Mouse (Mus musculus) olfactory bulb, adult 2 months (tissue): ENCODE data around the gene Gm11634. TPM values are rescaled to one million over a fixed set of nuclear protein-coding genes. Genes with fewer than 3 reads are reported as not detected.

Experiments used
- H3K27ac ChIP-seq: fragments of 200-500 bp; 2 replicates; pipeline ENCODE4 v1.5.1; 2012; ENCODE audit warnings: low read depth, low read length; ENCODE audit not compliant: insufficient read depth
- H3K4me1 ChIP-seq: fragments of 200-500 bp; 2 replicates; pipeline ENCODE4 v1.6.1; 2012; ENCODE audit warnings: low read length; ENCODE audit not compliant: control insufficient read depth, insufficient read depth
- H3K4me3 ChIP-seq: fragments of 200-500 bp; 2 replicates; pipeline ENCODE4 v1.5.1; 2012; ENCODE audit warnings: mild to moderate bottlenecking, low read depth, low read length, moderate library complexity; ENCODE audit not compliant: insufficient read depth
- CTCF ChIP-seq: fragments of 200-500 bp; IDR thresholded peaks from 2 replicates; pipeline ENCODE4 v1.5.1; 2012; ENCODE audit warnings: low read depth, mild to moderate bottlenecking, low read length, moderate library complexity; ENCODE audit not compliant: insufficient read depth
- POLR2A ChIP-seq: fragments of 200-500 bp; IDR thresholded peaks from 2 replicates; pipeline ENCODE4 v1.6.1; 2012; ENCODE audit warnings: mild to moderate bottlenecking, low read depth, low read length, moderate library complexity; ENCODE audit not compliant: insufficient read depth
- WGBS: fragments of 180-500 bp; shearing (Covaris S2); methylation state at CpG from one replicate; pipeline ENCODE4 v1.1.7; 2018; 5-methylcytosine and 5-hydroxymethylcytosine counted together
- polyA plus RNA-seq: library from polyadenylated mRNA; stranded (reverse); fragments of >200 nt; gene quantifications from 2 replicates; pipeline ENCODE4 v1.2.4, GENCODE M21; 2012; ENCODE audit warnings: low replicate concordance; ENCODE audit not compliant: missing spikeins, insufficient read depth, insufficient read length

The Gm11634 gene
- polyA plus RNA-seq, 1 experiment = not detected

GRCm38 (mm10) chr11:101551751-101552475 is 47.1 kb downstream of the Gm11634 start, which contains the start of the genes Brca1 and Nbr1:
Gene Brca1 (minus strand): TSS chr11:101551955.
Gene Nbr1 (plus strand): TSS chr11:101552149.
- TF ChIP-seq CTCF = no peak
- no peak for TF ChIP-seq POLR2A
- Histone ChIP-seq H3K4me3 (peak within 1 kb of the TSS; percentile 91), H3K27ac (peak within 1 kb of the TSS; percentile 99), H3K4me1 (peaks cover 6% of the 10 kb centered on the region; the same call in 1 of the 2 replicates)
- under 1% methylated on average over 43 of the region's 43 CpGs for WGBS

- peaks cover 3% of the 10 kb centered on the region; the same call in 1 of the 2 replicates for H3K4me1 ChIP-seq
- H3K4me3 ChIP-seq = no peak overlapping the region
- no peak overlapping the region for H3K27ac ChIP-seq
- TF ChIP-seq POLR2A (no peak), CTCF (no peak)
These were observed 50.5 kb downstream of the Gm11634 start for GRCm38 (mm10) chr11:101548526-101548925.

- Histone ChIP-seq H3K4me3 (no peak overlapping the region), H3K4me1 (no peaks in the 10 kb centered on the region), H3K27ac (no peak overlapping the region)
- 50% methylated on average over 1 of the region's 1 CpGs for WGBS
- TF ChIP-seq POLR2A (no peak), CTCF (no peak)
These were observed 54.9 kb downstream of the Gm11634 start for GRCm38 (mm10) chr11:101544132-101544531.

Other genes with a start within 250 kb of the Gm11634 start
- not detected in 2 replicates for gene G6pc, start 231.7 kb downstream of the Gm11634 start, polyA plus RNA-seq
- gene Aarsd1, start 181.6 kb downstream of the Gm11634 start, polyA plus RNA-seq = not detected in 2 replicates
- not detected in 2 replicates for gene Gm27029, start 174.5 kb downstream of the Gm11634 start, polyA plus RNA-seq
- not detected in 2 replicates for gene Rundc1, start 174.2 kb downstream of the Gm11634 start, polyA plus RNA-seq
- not detected in 2 replicates for gene Ptges3l, start 173.9 kb downstream of the Gm11634 start, polyA plus RNA-seq
- not detected in 2 replicates for gene Rpl27, start 157.0 kb downstream of the Gm11634 start, polyA plus RNA-seq
- gene Ifi35, start 150.8 kb downstream of the Gm11634 start, polyA plus RNA-seq = not detected in 2 replicates
- gene Rnd2, start 134.3 kb downstream of the Gm11634 start, polyA plus RNA-seq = 335 TPM in 1 of 2 replicates, not detected in the other
- not detected in 2 replicates for gene Vat1, start 133.0 kb downstream of the Gm11634 start, polyA plus RNA-seq
- gene Brca1, start 47.3 kb downstream of the Gm11634 start, polyA plus RNA-seq = not detected in 2 replicates
- gene Nbr1, start 47.1 kb downstream of the Gm11634 start, polyA plus RNA-seq = not detected in 2 replicates
- gene Tmem106a, start 17.0 kb downstream of the Gm11634 start, polyA plus RNA-seq = not detected in 2 replicates
- gene Rdm1, start 27.9 kb upstream of the Gm11634 start, polyA plus RNA-seq = not detected in 2 replicates
- gene Arl4d, start 66.3 kb upstream of the Gm11634 start, polyA plus RNA-seq = not detected in 2 replicates
- gene Dhx8, start 133.7 kb upstream of the Gm11634 start, polyA plus RNA-seq = not detected in 2 replicates
- gene Etv4, start 186.1 kb upstream of the Gm11634 start, polyA plus RNA-seq = not detected in 2 replicates